Mouse (Mus musculus) ES-Bruce4 (cell line): Measurements from ENCODE around the gene Mrps7.

Source experiments
- CTCF ChIP-seq: IDR thresholded peaks from one replicate; pipeline ENCODE4 v1.8.1; 2011; ENCODE audit warnings: low read depth, low read length
- EP300 ChIP-seq: IDR thresholded peaks from 2 replicates; pipeline ENCODE4 v1.6.1; 2011; ENCODE audit warnings: low read depth, low read length; ENCODE audit not compliant: insufficient read depth
- POLR2A ChIP-seq: IDR thresholded peaks from one replicate; pipeline ENCODE4 v1.8.1; 2011; ENCODE audit warnings: low read length; ENCODE audit not compliant: insufficient read depth

GRCm38 (mm10) chr11:115608421-115609399 is 5.0 kb downstream of the Mrps7 start:
- TF ChIP-seq POLR2A, result no peak
- TF ChIP-seq CTCF, result no peak
- TF ChIP-seq EP300, result no peak
